Mouse (Mus musculus) heart, embryonic 15.5 days (tissue): ENCODE data around the gene Tspan18. TPM values are rescaled to one million over a fixed set of nuclear protein-coding genes. Genes with fewer than 3 reads are reported as not detected.

ENCODE experiments used
- polyA plus RNA-seq: library from polyadenylated mRNA; unstranded; fragments of >200 nt; fragmentation: Nextera tagmentation; extraction: Ambion mirVana; gene quantifications from 2 replicates; pipeline ENCODE4 v1.2.1, GENCODE M21; 2015

The Tspan18 gene
- polyA plus RNA-seq, 1 experiment from 2014 or later, result 31.7 TPM

Other genes starting within 250 kb of the Tspan18 start
- 19.7 and 31.6 TPM in 2 replicates for gene Trp53i11, start 147.0 kb downstream of the Tspan18 start, polyA plus RNA-seq
- 24.4 and 59.4 TPM in 2 replicates for gene Cd82, start 128.6 kb upstream of the Tspan18 start, polyA plus RNA-seq
- gene Gm10803, start 226.1 kb upstream of the Tspan18 start, polyA plus RNA-seq, result not detected in 2 replicates